Mouse (Mus musculus) embryonic fibroblast, embryonic 13.5 days (primary cell): ENCODE results near the gene Ciao2b.

Experiments
- CTCF ChIP-seq: IDR thresholded peaks from 2 replicates; pipeline ENCODE4 v1.5.1; 2011; ENCODE audit warnings: mild to moderate bottlenecking, control low read depth, low read length, moderate library complexity, borderline replicate concordance; ENCODE audit not compliant: insufficient read depth
- POLR2A ChIP-seq: IDR thresholded peaks from 2 replicates; pipeline ENCODE4 v1.6.1; 2011; ENCODE audit warnings: low read depth, mild to moderate bottlenecking, control low read depth, low read length, moderate library complexity

DNA sequence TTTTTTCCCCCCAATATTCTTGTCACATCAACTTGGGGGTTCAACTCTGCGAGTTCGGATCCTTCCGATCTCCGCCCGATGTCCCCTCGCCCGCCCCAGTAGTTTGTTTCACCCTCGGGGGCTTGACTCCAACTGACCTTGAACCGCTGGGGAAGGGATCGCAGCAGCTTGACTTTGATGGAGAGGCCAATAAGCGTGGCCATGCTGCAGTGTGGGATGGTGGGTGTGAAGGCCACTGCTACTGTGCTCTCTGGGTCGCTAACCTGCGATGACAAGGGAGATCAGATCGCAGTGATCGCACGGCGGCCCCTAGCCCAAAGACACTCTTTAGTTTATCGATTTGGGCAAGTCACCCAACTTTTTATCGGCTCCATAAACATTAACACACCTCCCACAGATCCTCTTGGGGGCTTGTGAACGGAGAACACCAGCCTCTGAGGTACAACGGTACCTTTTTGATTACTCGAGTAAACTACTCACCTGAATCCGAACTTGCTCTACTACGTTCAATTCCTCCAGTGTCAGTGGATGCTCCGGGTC, 864 bp downstream of the Ciao2b start:
- no peak for TF ChIP-seq CTCF
- no peak for TF ChIP-seq POLR2A
